Mouse (Mus musculus) liver, embryonic 14.5 days (tissue): Measurements from ENCODE around the gene Chn2.

Source experiments
- CTCF ChIP-seq: IDR thresholded peaks from 2 replicates; pipeline ENCODE4 v1.5.1; 2016; ENCODE audit warnings: antibody characterized with exemption, low read depth, control low read depth
- EP300 ChIP-seq: IDR thresholded peaks from 2 replicates; pipeline ENCODE4 v1.6.1; 2016; ENCODE audit warnings: antibody characterized with exemption, low read depth

DNA sequence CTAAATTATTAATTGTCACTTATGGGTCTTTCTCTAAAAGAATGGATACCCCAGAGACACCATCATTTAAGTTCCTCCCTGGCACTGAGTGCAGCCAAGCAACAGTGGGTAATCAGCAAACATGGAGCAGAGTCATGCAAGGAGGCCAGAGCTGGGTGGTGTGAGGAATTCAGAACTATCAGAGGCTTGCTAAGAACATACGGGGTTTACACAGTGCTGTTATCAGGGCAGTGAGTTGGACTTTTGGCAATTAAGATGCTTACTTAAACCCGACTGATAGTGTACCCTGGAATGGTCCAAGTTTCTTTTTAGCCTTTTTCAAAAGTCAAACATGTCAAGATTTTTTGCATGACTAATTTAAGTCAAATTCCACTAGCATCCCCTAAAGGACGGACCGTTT, 160.2 kb downstream of the Chn2 start:
- no peak for TF ChIP-seq CTCF
- no peak for TF ChIP-seq EP300
